Mouse (Mus musculus): ENCODE measurements at regions not wholly inside any gene's neighbourhood (a gene's known extent, or its start where the extent isn't known, plus 50 kb on each side); places are given as distances from the start of the nearest gene placed in this dataset.
A peak's percentile ranks its signal among the peaks of the same experiment; 100 is the strongest.

DNA sequence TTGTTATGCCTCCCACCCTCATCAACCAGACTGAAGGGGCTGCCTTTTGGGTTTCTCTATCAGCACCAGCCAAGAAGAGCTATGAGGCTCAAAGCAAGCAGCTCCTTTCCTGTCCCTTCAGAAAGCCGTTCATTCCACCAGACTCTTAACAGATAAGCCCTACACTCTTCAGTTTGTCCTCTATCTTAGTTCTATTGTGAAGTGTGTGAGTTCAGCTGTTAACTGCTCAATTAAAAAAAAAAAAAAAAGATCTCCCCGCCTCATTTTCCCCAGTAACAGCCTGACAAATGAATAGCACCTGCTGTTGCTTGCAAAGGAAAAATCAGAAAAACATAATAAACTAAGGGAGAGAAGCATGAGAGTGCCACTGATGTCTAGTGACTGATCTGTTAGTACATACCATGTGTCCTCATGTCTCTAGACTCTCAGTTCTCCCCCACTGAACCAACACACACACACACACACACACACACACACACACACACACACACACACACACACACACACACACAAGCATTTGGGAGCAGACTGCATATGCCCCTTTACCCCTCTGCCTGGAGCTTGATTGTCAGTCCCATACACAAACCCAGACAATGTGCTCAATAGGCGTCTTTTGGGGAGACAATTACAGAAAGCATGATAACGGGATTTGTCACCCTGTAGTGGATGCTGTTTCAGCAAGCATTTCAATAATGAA, 448.4 kb upstream of the Fam92a start:
- DNase-seq (ENCODE audit: low spot score) = no peak

DNA sequence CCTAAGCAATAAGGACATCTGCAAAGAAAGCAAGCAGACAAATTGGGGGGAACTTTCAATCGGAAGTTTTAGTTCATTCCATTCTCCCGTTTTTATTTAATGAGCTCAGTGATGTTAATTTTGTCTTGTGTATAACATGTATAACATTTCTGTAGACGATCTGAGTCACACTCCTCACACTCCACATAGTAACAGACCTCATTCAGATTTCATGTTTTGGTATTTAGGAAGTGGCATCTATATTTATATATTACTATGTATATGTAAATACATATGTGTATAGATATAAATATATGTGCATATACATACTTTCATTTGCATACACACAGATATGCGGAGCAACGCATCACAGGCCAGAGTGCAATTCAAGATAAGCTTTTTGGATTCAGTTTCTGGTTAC, 444.9 kb upstream of the Fam92a start:
- Histone ChIP-seq H3K4me1 (replicated peaks; ENCODE audit: insufficient read depth, low read length) (no peaks in the 10 kb centered on the region), H3K4me3 (replicated peaks; ENCODE audit: low read depth, low read length) (no peak overlapping the region), H3K36me3 (ENCODE audit: insufficient read depth, low read length) (no peaks in the 10 kb centered on the region), H3K27me3 (ENCODE audit: insufficient read depth, low read length) (no peaks in the 10 kb centered on the region), H3K27ac (no peak overlapping the region), H3K9ac (ENCODE audit: low read depth, low read length) (no peak overlapping the region), H3K4me2 (ENCODE audit: low read length) (no peak overlapping the region), H3K9me3 (replicated peaks; ENCODE audit: low read length) (no peaks in the 10 kb centered on the region)
- ATAC-seq (replicated peaks; ENCODE audit: low FRiP score, low read depth) = no peak
- WGBS = 76% methylated on average over 5 of the region's 5 CpGs
- no peak for DNase-seq (ENCODE audit: low spot score)
- no peak for TF ChIP-seq CTCF (IDR thresholded peaks at IDR 0.05; ENCODE audit: low read depth)

More for the DNA sequence above, 448.4 kb upstream of the Fam92a start:
- Histone ChIP-seq H3K27me3 (ENCODE audit: insufficient read depth, low read length) (no peaks in the 10 kb centered on the region), H3K9ac (ENCODE audit: low read depth, low read length) (no peak overlapping the region), H3K9me3 (replicated peaks; ENCODE audit: low read length) (no peaks in the 10 kb centered on the region), H3K27ac (no peak overlapping the region), H3K4me2 (ENCODE audit: low read length) (no peak overlapping the region), H3K4me3 (replicated peaks; ENCODE audit: low read depth, low read length) (no peak overlapping the region), H3K36me3 (ENCODE audit: insufficient read depth, low read length) (no peaks in the 10 kb centered on the region), H3K4me1 (replicated peaks; ENCODE audit: insufficient read depth, low read length) (no peaks in the 10 kb centered on the region)
- TF ChIP-seq CTCF (IDR thresholded peaks at IDR 0.05; ENCODE audit: low read depth) = no peak
- 75% methylated on average over 4 of the region's 4 CpGs for WGBS
- ATAC-seq (replicated peaks; ENCODE audit: low FRiP score, low read depth) = no peak

DNA sequence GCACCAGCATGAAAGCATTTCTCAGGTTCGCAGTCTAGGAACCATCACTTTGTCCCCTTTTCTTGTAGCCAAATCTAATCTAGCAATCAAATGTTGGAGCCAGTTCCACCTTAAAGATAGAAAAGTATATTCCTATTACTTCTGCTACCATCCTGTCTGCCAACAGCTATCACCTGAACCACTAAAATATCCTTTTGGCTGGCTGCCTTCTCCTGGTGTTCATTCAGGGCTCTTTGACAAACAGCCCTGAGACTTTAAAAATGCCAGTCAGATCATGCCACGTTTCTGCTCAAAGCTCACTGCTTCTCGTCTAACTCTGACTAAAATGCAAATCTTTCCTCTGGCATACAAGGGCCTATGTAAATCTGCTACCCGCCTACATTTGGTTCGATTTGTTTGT, 439.7 kb upstream of the Fam92a start:
- H3K9ac ChIP-seq (ENCODE audit: low read depth, low read length) = no peak overlapping the region
- TF ChIP-seq CTCF (IDR thresholded peaks at IDR 0.05; ENCODE audit: low read depth) = no peak
- H3K27me3 ChIP-seq (ENCODE audit: insufficient read depth, low read length) = no peaks in the 10 kb centered on the region
- no peak overlapping the region for H3K27ac ChIP-seq
- H3K4me2 ChIP-seq (ENCODE audit: low read length) = no peak overlapping the region
- H3K9me3 ChIP-seq (replicated peaks; ENCODE audit: low read length) = no peaks in the 10 kb centered on the region
- no peak overlapping the region for H3K4me3 ChIP-seq (replicated peaks; ENCODE audit: low read depth, low read length)
- no peaks in the 10 kb centered on the region for H3K36me3 ChIP-seq (ENCODE audit: insufficient read depth, low read length)
- ATAC-seq (replicated peaks; ENCODE audit: low FRiP score, low read depth) (no peak), DNase-seq (ENCODE audit: low spot score) (no peak)
- H3K4me1 ChIP-seq (replicated peaks; ENCODE audit: insufficient read depth, low read length) = no peaks in the 10 kb centered on the region
- 67% methylated on average over 5 of the region's 5 CpGs for WGBS

DNA sequence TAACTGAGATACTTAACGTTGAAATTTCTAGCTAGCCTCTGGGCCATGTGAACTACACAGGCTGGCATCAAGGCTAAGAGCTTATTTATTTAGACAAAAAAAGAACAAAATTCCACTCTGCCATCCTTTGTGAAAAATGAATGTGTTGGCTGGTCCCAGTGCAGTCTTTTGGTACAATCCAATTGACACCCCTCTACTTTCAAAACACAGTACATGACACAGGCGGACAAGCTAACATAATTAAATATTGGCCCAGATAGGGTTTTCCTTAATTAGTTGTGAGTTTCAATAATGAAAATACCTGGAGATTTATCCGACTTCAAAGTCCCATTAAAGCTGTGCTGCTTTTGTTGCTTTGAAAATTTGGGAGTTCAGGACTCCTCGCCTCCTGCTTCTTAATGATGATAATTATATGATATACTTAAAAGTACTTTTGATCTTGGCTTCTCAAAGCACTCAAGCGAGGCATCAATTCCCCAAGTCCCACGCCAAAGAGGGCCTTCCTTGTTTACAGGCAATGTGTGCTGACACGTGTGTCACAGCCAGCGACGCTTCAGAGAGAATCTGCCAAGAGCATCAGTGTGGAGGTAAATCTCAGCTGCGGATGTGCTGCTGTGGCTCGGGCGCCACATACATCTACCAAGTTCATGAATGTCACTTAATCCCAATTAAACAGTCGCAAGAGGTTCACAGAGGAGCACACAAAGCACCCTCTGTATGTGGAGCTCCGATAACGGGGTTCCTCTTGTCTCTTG, 429.5 kb upstream of the Fam92a start:
- H3K9me3 ChIP-seq (replicated peaks; ENCODE audit: low read length) = no peaks in the 10 kb centered on the region
- no peak for DNase-seq (ENCODE audit: low spot score)
- no peak for TF ChIP-seq CTCF (IDR thresholded peaks at IDR 0.05; ENCODE audit: low read depth)
- no peaks in the 10 kb centered on the region for H3K36me3 ChIP-seq (ENCODE audit: insufficient read depth, low read length)
- H3K4me1 ChIP-seq (replicated peaks; ENCODE audit: insufficient read depth, low read length) = no peaks in the 10 kb centered on the region
- WGBS = 81% methylated on average over 15 of the region's 15 CpGs
- H3K4me2 ChIP-seq (ENCODE audit: low read length) = no peak overlapping the region
- no peak overlapping the region for H3K27ac ChIP-seq
- no peak overlapping the region for H3K4me3 ChIP-seq (replicated peaks; ENCODE audit: low read depth, low read length)
- no peak for ATAC-seq (replicated peaks; ENCODE audit: low FRiP score, low read depth)
- no peak overlapping the region for H3K9ac ChIP-seq (ENCODE audit: low read depth, low read length)
- no peaks in the 10 kb centered on the region for H3K27me3 ChIP-seq (ENCODE audit: insufficient read depth, low read length)

DNA sequence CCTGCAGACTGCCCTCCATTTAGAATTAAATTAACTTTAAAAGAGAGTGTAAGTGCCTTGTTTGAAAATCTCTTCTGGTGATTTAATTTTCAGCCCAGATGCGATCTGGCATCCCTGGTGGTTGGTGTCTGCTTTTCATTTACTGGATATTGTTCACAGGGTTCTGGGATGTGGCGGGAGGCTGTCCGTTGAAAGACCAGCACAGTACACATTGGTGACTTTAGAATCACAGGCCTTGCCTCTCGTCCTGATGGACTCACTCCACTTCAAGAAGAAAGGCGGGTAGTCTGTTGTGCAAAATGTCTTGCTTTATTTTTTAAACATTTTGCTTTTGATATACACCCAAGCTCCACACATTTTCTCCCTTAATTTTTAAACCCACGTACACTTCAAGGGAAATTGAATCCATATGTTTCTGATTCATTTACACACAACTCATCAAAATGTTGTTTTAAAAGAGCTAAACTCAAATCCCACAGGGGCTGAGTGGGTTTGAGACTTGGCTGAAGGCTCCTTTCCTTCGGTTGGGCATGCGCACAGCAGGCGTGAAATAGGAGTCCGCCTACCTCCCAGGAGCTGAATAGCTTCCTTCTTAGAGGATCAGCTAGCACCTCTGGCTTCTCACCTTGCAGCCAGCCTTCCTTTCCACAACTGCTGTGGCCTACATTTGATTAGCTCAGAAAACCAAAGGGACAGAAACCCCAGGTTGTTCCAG, 424.1 kb upstream of the Fam92a start:
- no peaks in the 10 kb centered on the region for H3K36me3 ChIP-seq (ENCODE audit: insufficient read depth, low read length)
- no peak for TF ChIP-seq CTCF (IDR thresholded peaks at IDR 0.05; ENCODE audit: low read depth)
- no peak overlapping the region for H3K27ac ChIP-seq
- no peaks in the 10 kb centered on the region for H3K27me3 ChIP-seq (ENCODE audit: insufficient read depth, low read length)
- 62% methylated on average over 10 of the region's 10 CpGs for WGBS
- no peak overlapping the region for H3K9ac ChIP-seq (ENCODE audit: low read depth, low read length)
- DNase-seq (ENCODE audit: low spot score) (peak; percentile 5), ATAC-seq (replicated peaks; ENCODE audit: low FRiP score, low read depth) (no peak)
- no peaks in the 10 kb centered on the region for H3K9me3 ChIP-seq (replicated peaks; ENCODE audit: low read length)
- no peaks in the 10 kb centered on the region for H3K4me1 ChIP-seq (replicated peaks; ENCODE audit: insufficient read depth, low read length)
- no peak overlapping the region for H3K4me2 ChIP-seq (ENCODE audit: low read length)
- no peak overlapping the region for H3K4me3 ChIP-seq (replicated peaks; ENCODE audit: low read depth, low read length)

DNA sequence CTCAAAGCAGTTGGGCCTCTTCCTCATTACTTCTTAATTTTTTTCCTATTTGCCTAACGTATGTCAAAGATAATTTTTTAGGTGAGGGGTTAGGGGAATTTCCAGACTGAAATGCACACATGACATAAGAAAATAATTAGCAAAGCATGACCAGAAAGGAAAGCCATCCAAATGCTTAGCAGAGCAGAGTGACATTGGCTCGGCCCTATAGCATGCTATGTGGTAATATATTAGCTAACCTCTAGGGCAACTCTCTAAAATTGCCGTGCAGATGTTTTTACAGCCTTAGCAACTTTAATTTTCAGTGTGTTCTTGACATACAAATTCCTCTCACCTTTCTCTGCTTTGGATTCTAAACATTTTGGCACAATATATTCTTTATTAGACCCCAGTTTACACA, 421.2 kb upstream of the Fam92a start:
- H3K36me3 ChIP-seq (ENCODE audit: insufficient read depth, low read length) = no peaks in the 10 kb centered on the region
- no peak overlapping the region for H3K9ac ChIP-seq (ENCODE audit: low read depth, low read length)
- H3K9me3 ChIP-seq (replicated peaks; ENCODE audit: low read length) = no peaks in the 10 kb centered on the region
- WGBS = 30% methylated on average over 3 of the region's 3 CpGs
- H3K27me3 ChIP-seq (ENCODE audit: insufficient read depth, low read length) = no peaks in the 10 kb centered on the region
- H3K4me3 ChIP-seq (replicated peaks; ENCODE audit: low read depth, low read length) = no peak overlapping the region
- no peak overlapping the region for H3K27ac ChIP-seq
- DNase-seq (ENCODE audit: low spot score) (peak; percentile 14), ATAC-seq (replicated peaks; ENCODE audit: low FRiP score, low read depth) (no peak)
- TF ChIP-seq CTCF (IDR thresholded peaks at IDR 0.05; ENCODE audit: low read depth) = no peak
- no peak overlapping the region for H3K4me2 ChIP-seq (ENCODE audit: low read length)
- no peaks in the 10 kb centered on the region for H3K4me1 ChIP-seq (replicated peaks; ENCODE audit: insufficient read depth, low read length)

All from kidney, postnatal 0 days (tissue).